Mouse (Mus musculus) kidney, adult 2 months (tissue): ENCODE results near the gene Cic.

ENCODE experiments used
- CTCF ChIP-seq: fragments of 200-500 bp; conservative IDR thresholded peaks from 2 replicates; pipeline ENCODE4 v1.5.1; 2011; ENCODE audit warnings: low read depth, mild to moderate bottlenecking, control low read depth, low read length, moderate library complexity, mixed read lengths; ENCODE audit not compliant: insufficient read depth, insufficient read length
- POLR2A ChIP-seq: fragments of 200-500 bp; IDR thresholded peaks from one replicate; pipeline ENCODE4 v1.6.1; 2011; ENCODE audit warnings: low read depth, low read length, control low read depth

DNA sequence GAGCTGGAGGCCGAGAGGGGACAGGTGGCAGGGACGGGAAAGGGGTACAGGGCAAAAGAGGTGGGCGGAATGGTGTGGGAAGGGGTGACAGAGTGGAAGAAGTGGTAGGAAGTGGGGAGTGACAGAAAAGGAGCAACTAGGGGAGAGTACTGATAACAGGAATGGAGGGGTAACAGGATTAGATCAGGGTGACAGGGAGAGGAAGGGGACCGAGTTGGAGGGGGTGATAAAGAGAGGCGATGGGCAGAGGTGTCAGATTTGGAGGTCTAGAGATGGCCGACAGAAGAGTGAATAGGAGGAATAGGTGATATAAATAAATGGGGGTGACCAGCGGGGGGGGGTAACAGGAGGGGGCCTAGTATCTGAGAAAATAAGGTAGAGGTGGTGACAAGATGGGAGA is 1.1 kb downstream of the Cic start:
- TF ChIP-seq CTCF (no peak), POLR2A (no peak)
